Mouse (Mus musculus) limb, embryonic 14.5 days (tissue): ENCODE measurements around the gene Ttc28. TPM values are rescaled to one million over a fixed set of nuclear protein-coding genes. Genes with fewer than 3 reads are reported as not detected.

Experiments used
- ATAC-seq: fragments of 200-750 bp; cut with Nextera tagmentation; 2 replicates; pipeline ENCODE4 v1.8.0; 2017; ENCODE audit warnings: low read depth, moderate number of reproducible peaks, moderate TSS enrichment; ENCODE audit not compliant: low FRiP score
- DNase-seq: peaks from one replicate; pipeline ENCODE4 v3.0.0-alpha.2; 2015; ENCODE audit warnings: low spot score
- H3K27ac ChIP-seq: fragments of 300-500 bp; sonication (generic); replicated peaks from 2 replicates; pipeline ENCODE4 v1.5.1; 2014; ENCODE audit warnings: low read depth, mild to moderate bottlenecking, low read length, moderate library complexity, mixed read lengths
- H3K27me3 ChIP-seq: fragments of 300-500 bp; sonication (generic); 2 replicates; pipeline ENCODE4 v1.6.1; 2014; ENCODE audit warnings: low read length, mixed read lengths; ENCODE audit not compliant: control insufficient read depth, insufficient read depth
- H3K36me3 ChIP-seq: fragments of 300-500 bp; sonication (generic); 2 replicates; pipeline ENCODE4 v1.6.1; 2014; ENCODE audit warnings: mild to moderate bottlenecking, low read length, moderate library complexity, mixed read lengths; ENCODE audit not compliant: control insufficient read depth, insufficient read depth
- H3K4me1 ChIP-seq: fragments of 300-500 bp; sonication (generic); 2 replicates; pipeline ENCODE4 v1.6.1; 2014; ENCODE audit warnings: antibody characterized with exemption, low read length, mixed read lengths; ENCODE audit not compliant: control insufficient read depth, insufficient read depth
- H3K4me2 ChIP-seq: fragments of 300-500 bp; sonication (generic); replicated peaks from 2 replicates; pipeline ENCODE4 v1.6.1; 2014; ENCODE audit warnings: low read depth, mild to moderate bottlenecking, low read length, moderate library complexity; ENCODE audit not compliant: severe bottlenecking
- H3K4me3 ChIP-seq: fragments of 300-500 bp; sonication (generic); replicated peaks from 2 replicates; pipeline ENCODE4 v1.5.1; 2014; ENCODE audit warnings: low read length
- H3K9ac ChIP-seq: fragments of 300-500 bp; sonication (generic); 2 replicates; pipeline ENCODE4 v1.6.1; 2014; ENCODE audit warnings: mild to moderate bottlenecking, low read depth, low read length, moderate library complexity; ENCODE audit not compliant: severe bottlenecking
- H3K9me3 ChIP-seq: fragments of 300-500 bp; sonication (generic); 2 replicates; pipeline ENCODE4 v1.6.1; 2016; ENCODE audit warnings: low read length; ENCODE audit not compliant: control insufficient read depth
- POLR2A ChIP-seq: fragments of 200-500 bp; IDR thresholded peaks from 2 replicates; pipeline ENCODE4 v1.8.0; 2012; ENCODE audit warnings: inconsistent platforms, mild to moderate bottlenecking, moderate library complexity, borderline replicate concordance; ENCODE audit not compliant: insufficient read depth, insufficient read length; ENCODE audit errors: extremely low read depth
- WGBS: fragments of 180-500 bp; shearing (Covaris S2); extraction: QIAGEN DNeasy Blood & Tissue Kit; methylation state at CpG from one replicate; pipeline ENCODE4 v1.1.7; 2014; 5-methylcytosine and 5-hydroxymethylcytosine counted together
- polyA plus RNA-seq, 2 experiments: library from polyadenylated mRNA; depleted of rRNA in 1 of 2; stranded (reverse) in 1 of 2; unstranded in 1 of 2; fragments of >200 nt; fragmentation: Nextera tagmentation in 1 of 2; extraction: Ambion mirVana in 1 of 2; gene quantifications; 2 replicates each; pipeline versions ENCODE4 v1.2.1 to v1.2.3; 2012 to 2014

Gene Ttc28
- polyA plus RNA-seq, 2 experiments, result 16.3 to 19.9 TPM

DNA sequence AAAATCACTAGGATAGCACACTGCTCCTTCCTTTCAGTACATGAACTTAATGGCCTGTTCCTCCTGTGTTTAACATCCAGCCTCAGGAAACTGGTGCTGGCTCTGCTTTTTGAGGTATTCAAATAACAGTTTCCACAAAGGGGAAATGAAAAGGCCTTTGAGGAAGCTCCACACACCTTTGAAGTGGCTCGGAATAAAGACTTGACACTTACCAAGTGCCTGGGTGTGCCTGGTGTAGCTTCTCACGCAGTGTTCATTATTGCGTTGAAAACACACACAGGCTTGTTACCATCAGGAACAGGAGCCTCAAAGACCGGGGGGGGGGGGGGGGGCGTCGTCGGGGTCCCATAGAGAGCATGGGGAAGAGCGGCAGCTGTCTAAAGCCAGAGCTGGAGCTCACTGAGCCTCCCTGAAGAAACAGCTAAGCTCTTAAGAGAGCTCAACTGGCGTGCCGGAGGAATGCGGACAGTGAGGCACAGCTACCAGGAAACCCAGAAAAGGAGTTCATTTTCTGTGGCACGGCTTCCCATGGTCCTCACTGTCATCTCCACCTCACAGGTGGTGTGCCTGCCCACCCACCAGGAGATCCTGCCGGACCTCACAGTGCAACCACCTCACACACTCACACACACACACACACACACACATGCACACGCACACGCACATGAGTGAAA is 320.7 kb downstream of the Ttc28 start:
- H3K36me3 ChIP-seq, result no peaks in the 10 kb centered on the region
- H3K4me1 ChIP-seq, result peaks cover 46% of the 10 kb centered on the region
- ATAC-seq, result peak; percentile 13; the same call in 1 of the 2 replicates
- DNase-seq, result no peak
- H3K4me3 ChIP-seq, result no peak overlapping the region
- no peak overlapping the region for H3K4me2 ChIP-seq
- no peaks in the 10 kb centered on the region for H3K9me3 ChIP-seq
- no peak overlapping the region for H3K27ac ChIP-seq
- no peak overlapping the region for H3K9ac ChIP-seq
- no peaks in the 10 kb centered on the region for H3K27me3 ChIP-seq
- 14% methylated on average over 15 of the region's 15 CpGs for WGBS
- TF ChIP-seq POLR2A, result no peak

DNA sequence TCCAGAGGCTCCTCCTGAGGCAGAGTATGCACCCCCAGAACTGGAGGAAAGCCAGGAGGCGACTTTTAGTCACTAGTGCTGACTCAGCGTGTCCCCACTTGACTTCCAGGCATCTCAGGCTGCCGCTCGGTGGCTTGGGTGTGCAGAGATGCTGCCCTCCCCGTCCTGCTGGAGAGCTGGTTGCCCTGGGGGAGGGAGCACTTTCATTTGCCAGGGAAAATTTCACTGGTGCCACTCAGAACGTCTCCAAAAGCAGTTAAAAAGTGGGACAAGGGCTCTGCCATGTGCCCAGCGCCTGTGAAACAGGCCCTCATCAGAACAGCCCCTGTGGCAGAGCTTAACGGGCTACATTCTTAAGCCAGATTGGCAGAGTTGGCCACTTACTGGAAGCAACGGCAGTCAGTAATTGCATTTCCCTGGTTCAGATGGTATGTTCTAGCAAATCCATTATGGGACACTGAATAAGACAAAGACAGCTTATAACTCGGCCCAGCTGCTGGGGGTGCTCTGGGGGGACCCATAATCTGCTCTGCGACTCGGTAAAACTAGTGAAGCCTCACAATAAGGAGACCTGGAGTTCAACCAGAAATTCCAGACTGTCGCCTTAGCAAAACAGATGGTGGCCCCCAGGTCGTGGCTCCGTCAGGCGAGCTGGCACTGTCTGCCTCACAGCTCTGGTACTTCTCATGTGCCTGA is 321.5 kb downstream of the Ttc28 start:
- no peaks in the 10 kb centered on the region for H3K9me3 ChIP-seq
- peak; percentile 48 for DNase-seq
- 0 out of 2 replicates have a peak overlapping the region, but pooled peaks have one; percentile 4 for H3K27ac ChIP-seq

DNA sequence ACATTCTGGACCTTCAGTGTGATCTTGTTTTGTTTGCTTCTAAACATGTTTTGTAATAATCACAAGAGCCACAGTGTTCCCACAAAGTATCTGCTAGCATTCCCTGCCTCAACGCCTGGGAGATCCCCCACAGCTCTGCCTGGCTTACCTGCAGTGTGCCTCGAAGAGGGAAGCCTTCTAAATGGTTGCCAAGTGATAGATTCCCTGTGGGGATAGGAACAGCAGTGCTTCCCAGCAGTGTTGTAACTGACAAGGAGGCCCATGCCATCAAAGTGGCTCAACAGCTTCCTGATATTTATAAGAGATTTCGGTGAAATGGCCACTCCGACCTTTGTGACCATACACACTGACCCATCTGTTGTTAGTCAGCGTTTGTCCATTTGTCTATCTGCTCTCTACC is 324.6 kb downstream of the Ttc28 start:
- DNase-seq, result no peak
- H3K27me3 ChIP-seq, result no peaks in the 10 kb centered on the region
- H3K27ac ChIP-seq, result no peak overlapping the region
- no peak overlapping the region for H3K9ac ChIP-seq
- no peaks in the 10 kb centered on the region for H3K36me3 ChIP-seq
- TF ChIP-seq POLR2A, result no peak
- H3K9me3 ChIP-seq, result no peaks in the 10 kb centered on the region
- no peak overlapping the region for H3K4me2 ChIP-seq
- H3K4me3 ChIP-seq, result no peak overlapping the region
- ATAC-seq, result no peak
- WGBS, result 69% methylated on average over 5 of the region's 5 CpGs
- H3K4me1 ChIP-seq, result peaks cover 46% of the 10 kb centered on the region

More for the DNA sequence above, 321.5 kb downstream of the Ttc28 start:
- peaks cover 39% of the 10 kb centered on the region for H3K4me1 ChIP-seq
- no peaks in the 10 kb centered on the region for H3K27me3 ChIP-seq
- no peak for TF ChIP-seq POLR2A
- peak; percentile 35; the same call in 1 of the 2 replicates for ATAC-seq
- 13% methylated on average over 16 of the region's 16 CpGs for WGBS
- H3K4me3 ChIP-seq, result no peak overlapping the region
- H3K36me3 ChIP-seq, result no peaks in the 10 kb centered on the region
- no peak overlapping the region for H3K9ac ChIP-seq
- no peak overlapping the region for H3K4me2 ChIP-seq

DNA sequence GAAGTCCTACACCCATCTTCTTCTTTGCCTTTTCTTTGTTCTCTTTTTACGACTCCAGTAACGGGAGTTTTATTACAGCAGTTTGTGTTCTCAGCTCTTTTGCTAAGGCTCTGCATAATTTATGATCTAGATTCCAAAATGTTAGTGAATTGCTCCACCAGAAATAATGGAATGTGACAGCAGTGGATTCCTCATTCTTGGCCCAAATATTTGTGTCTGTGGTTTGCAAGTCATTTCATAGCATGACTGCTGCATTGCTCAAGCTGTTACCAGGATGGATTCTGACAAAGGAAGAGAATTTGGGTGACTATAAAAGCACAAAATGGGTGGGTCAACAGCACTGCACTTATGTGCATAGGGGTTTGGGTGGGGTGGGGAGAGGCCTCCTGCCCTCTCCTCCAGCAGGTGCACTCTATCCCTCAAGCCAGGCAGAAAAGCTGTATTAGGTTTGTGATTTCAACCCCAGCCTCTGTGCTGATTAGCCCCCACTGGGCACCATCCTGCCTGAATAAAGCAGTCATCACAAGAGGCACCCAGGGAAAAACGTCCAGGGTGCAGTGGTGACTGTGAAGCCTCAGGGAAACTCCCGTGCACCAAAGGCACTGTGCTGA is 325.5 kb downstream of the Ttc28 start:
- TF ChIP-seq POLR2A, result no peak
- no peak overlapping the region for H3K4me3 ChIP-seq
- H3K9ac ChIP-seq, result no peak overlapping the region
- no peaks in the 10 kb centered on the region for H3K36me3 ChIP-seq
- no peak for DNase-seq
- no peak overlapping the region for H3K4me2 ChIP-seq
- ATAC-seq, result no peak
- no peaks in the 10 kb centered on the region for H3K27me3 ChIP-seq
- H3K27ac ChIP-seq, result no peak overlapping the region
- peaks cover 39% of the 10 kb centered on the region for H3K4me1 ChIP-seq
- no peaks in the 10 kb centered on the region for H3K9me3 ChIP-seq
- 28% methylated on average over 4 of the region's 4 CpGs for WGBS

DNA sequence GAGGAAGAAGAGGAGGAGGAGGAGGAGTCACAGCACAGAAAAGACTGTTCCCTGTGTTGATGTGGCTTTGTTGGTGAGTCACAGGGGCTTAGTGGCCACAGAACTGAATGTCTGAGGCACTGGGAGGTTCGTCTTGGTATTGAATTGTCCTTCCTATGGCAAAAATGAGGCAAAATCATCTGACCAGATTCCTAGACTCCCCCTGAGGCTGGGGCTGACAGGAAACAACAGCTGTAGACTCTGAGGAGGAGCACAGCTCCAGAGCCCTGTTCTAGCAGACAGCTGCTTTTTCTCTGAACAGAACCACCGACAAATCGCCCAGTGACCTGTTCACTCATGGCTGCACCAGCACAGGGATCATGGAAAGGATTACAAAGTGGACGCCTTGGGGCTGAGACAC is 326.2 kb downstream of the Ttc28 start:
- H3K4me1 ChIP-seq, result peaks cover 31% of the 10 kb centered on the region
- H3K9me3 ChIP-seq, result no peaks in the 10 kb centered on the region
- WGBS, result 41% methylated on average over 4 of the region's 4 CpGs
- no peaks in the 10 kb centered on the region for H3K36me3 ChIP-seq
- DNase-seq (peak; percentile 39), ATAC-seq (peak; percentile 54; the same call in 1 of the 2 replicates)
- no peak for TF ChIP-seq POLR2A
- H3K27ac ChIP-seq, result no peak overlapping the region
- no peak overlapping the region for H3K4me3 ChIP-seq
- H3K27me3 ChIP-seq, result no peaks in the 10 kb centered on the region
- no peak overlapping the region for H3K4me2 ChIP-seq
- H3K9ac ChIP-seq, result no peak overlapping the region
